Mouse (Mus musculus): ENCODE data around the gene Grasp. TPM values are rescaled to one million over a fixed set of nuclear protein-coding genes. Genes with fewer than 3 reads are reported as not detected.

The Grasp gene
- polyA plus RNA-seq, 1 experiment from 2014 or later: 0.95 TPM

DNA sequence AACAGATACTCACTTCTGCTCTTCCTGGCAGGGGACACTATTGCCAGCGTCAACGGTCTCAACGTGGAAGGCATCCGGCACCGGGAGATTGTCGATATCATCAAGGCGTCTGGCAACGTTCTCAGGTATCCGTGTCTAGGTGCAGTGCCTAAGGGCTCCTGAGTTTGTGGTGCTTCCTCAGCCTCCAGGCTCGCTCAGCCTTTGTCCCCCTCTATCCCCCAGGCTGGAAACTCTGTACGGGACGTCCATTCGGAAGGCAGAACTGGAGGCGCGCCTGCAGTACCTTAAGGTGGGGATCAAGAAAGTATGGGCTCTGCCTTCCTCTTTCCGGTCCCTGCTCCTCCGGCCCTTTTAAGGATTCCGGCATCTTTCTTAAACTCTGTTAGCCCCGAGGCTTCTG, 6.5 kb downstream of the Grasp start:
- ATAC-seq: no peak
- Histone ChIP-seq H3K4me2 (ENCODE audit: low read length) (no peak overlapping the region), H3K27ac (ENCODE audit: low read length) (no peak overlapping the region), H3K9me3 (replicated peaks; ENCODE audit: control insufficient read depth, low read length, poor library complexity, severe bottlenecking) (no peaks in the 10 kb centered on the region), H3K4me3 (ENCODE audit: low read depth, low read length) (no peak overlapping the region), H3K9ac (ENCODE audit: low read depth, low read length) (no peak overlapping the region), H3K4me1 (ENCODE audit: control insufficient read depth, insufficient read depth, low read length) (no peaks in the 10 kb centered on the region), H3K27me3 (ENCODE audit: control insufficient read depth, insufficient read depth, low read depth, low read length) (no peaks in the 10 kb centered on the region), H3K36me3 (ENCODE audit: control insufficient read depth, insufficient read depth, low read length) (no peaks in the 10 kb centered on the region; the same call in 1 of the 2 replicates)
- 96% methylated on average over 19 of the region's 19 CpGs for WGBS

DNA sequence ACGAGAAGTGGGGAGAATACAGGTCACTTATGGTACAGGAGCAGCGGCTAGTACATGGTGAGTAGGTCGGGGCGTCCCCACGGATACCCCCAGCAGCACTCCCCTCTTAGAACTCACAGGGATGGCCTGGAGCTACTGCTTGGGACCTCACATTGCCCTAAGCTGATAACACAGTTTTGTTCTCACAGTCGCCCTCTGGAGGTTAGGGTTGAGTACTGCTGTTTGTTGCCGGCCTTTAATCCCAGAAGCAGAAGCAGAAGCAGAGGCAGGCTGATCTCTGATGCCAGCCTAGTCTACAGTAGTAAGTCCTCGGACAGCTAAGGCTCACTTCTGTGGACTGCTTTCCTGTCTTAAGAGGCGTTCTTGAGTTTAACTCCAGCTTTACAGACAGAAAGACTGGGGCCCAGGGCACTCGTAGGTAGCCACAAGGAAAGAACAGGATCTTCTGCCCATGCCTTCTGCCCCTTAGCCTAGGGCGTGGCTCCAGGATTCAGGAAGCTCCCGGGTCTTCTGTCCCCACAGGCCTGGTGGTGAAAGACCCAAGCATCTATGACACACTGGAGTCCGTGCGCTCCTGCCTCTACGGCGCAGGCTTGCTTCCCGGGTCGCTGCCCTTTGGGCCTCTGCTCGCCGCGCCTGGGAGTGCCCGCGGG, 7.1 kb downstream of the Grasp start:
- ATAC-seq: no peak
- H3K4me1 ChIP-seq (ENCODE audit: control insufficient read depth, insufficient read depth, low read length): no peaks in the 10 kb centered on the region
- H3K27me3 ChIP-seq (ENCODE audit: control insufficient read depth, insufficient read depth, low read depth, low read length): no peaks in the 10 kb centered on the region
- 81% methylated on average over 23 of the region's 23 CpGs for WGBS
- H3K36me3 ChIP-seq (ENCODE audit: control insufficient read depth, insufficient read depth, low read length): no peaks in the 10 kb centered on the region; the same call in 1 of the 2 replicates
- peak overlapping the region; percentile 21 for H3K4me3 ChIP-seq (ENCODE audit: low read depth, low read length)
- no peak overlapping the region for H3K27ac ChIP-seq (ENCODE audit: low read length)
- H3K4me2 ChIP-seq (ENCODE audit: low read length): peak overlapping the region; percentile 47
- no peaks in the 10 kb centered on the region for H3K9me3 ChIP-seq (replicated peaks; ENCODE audit: control insufficient read depth, low read length, poor library complexity, severe bottlenecking)
- peak overlapping the region; percentile 46; the same call in 1 of the 2 replicates for H3K9ac ChIP-seq (ENCODE audit: low read depth, low read length)

DNA sequence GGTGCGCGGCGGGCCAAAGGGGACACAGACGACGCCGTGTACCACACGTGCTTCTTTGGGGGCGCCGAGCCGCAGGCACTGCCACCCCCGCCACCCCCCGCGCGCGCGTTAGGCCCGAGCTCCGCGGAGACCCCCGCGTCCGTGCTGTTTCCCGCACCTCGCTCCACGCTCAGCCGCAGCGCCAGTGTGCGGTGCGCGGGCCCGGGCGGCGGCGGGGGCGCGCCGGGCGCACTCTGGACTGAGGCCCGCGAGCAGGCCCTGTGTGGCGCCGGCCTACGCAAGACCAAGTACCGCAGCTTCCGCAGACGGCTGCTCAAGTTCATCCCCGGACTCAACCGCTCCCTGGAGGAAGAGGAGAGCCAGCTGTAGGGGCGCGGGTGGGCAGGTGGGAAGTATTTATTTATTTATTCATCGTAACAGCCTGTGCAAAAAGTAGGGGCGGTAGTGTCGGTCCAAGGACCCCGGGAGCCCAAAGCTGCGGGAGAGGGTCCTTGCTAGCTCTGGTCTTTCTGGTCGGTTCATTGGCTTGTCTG, 7.7 kb downstream of the Grasp start:
- peak overlapping the region; percentile 46; the same call in 1 of the 2 replicates for H3K9ac ChIP-seq (ENCODE audit: low read depth, low read length)

DNA sequence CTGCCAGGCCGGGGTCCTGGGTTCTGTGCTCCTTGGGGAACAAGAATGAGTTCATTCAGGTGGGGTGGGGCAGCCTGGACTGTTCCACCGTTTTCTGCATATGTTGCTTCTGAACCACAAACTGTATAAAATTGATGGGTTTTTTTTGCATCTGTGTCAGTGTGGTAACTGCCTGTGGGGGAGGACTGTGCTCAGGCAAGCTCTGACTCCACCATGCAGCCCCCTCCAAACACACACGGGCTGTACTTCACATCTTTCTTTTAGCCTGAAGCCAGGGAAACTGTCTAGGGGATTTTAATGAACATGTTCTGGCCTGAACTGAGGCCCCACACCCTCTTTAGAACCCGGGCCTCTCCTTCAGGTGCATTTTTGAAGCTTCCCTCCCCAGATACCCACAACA, 8.6 kb downstream of the Grasp start:
- Histone ChIP-seq H3K27ac (ENCODE audit: low read length) (no peak overlapping the region), H3K4me3 (ENCODE audit: low read depth, low read length) (no peak overlapping the region), H3K36me3 (ENCODE audit: control insufficient read depth, insufficient read depth, low read length) (no peaks in the 10 kb centered on the region; the same call in 1 of the 2 replicates), H3K4me1 (ENCODE audit: control insufficient read depth, insufficient read depth, low read length) (no peaks in the 10 kb centered on the region), H3K27me3 (ENCODE audit: control insufficient read depth, insufficient read depth, low read depth, low read length) (no peaks in the 10 kb centered on the region), H3K9me3 (replicated peaks; ENCODE audit: control insufficient read depth, low read length, poor library complexity, severe bottlenecking) (no peaks in the 10 kb centered on the region), H3K4me2 (ENCODE audit: low read length) (no peak overlapping the region), H3K9ac (ENCODE audit: low read depth, low read length) (no peak overlapping the region)
- WGBS: 70% methylated on average over 4 of the region's 4 CpGs
- ATAC-seq: no peak

More for the DNA sequence above, 7.7 kb downstream of the Grasp start:
- Histone ChIP-seq H3K4me3 (ENCODE audit: low read depth, low read length) (peak overlapping the region; percentile 21), H3K9me3 (replicated peaks; ENCODE audit: control insufficient read depth, low read length, poor library complexity, severe bottlenecking) (no peaks in the 10 kb centered on the region), H3K4me1 (ENCODE audit: control insufficient read depth, insufficient read depth, low read length) (no peaks in the 10 kb centered on the region), H3K27me3 (ENCODE audit: control insufficient read depth, insufficient read depth, low read depth, low read length) (no peaks in the 10 kb centered on the region), H3K36me3 (ENCODE audit: control insufficient read depth, insufficient read depth, low read length) (no peaks in the 10 kb centered on the region; the same call in 1 of the 2 replicates), H3K4me2 (ENCODE audit: low read length) (peak overlapping the region; percentile 47), H3K27ac (ENCODE audit: low read length) (no peak overlapping the region)
- ATAC-seq: no peak
- 49% methylated on average over 54 of the region's 56 CpGs for WGBS

DNA sequence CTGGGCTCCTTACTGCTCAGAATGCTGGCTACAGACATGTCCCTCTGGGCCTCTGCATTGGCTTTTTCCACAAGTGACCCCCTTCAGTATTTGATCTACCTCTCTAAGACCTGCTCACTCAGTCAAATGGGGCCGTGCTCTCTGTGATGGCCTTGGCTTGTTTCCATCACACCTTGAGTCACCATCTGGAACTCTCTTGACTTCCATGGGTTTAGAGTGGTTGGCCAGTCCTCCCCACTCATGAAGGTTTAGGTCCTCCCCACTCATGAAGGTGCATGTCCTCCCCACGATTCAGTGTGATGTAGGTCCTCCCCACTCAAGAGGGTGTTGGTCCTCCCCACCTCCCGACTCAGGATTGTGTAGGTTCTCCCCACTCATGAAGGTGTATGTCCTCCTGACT, 9.2 kb downstream of the Grasp start:
- Histone ChIP-seq H3K9me3 (replicated peaks; ENCODE audit: control insufficient read depth, low read length, poor library complexity, severe bottlenecking) (no peaks in the 10 kb centered on the region), H3K4me1 (ENCODE audit: control insufficient read depth, insufficient read depth, low read length) (no peaks in the 10 kb centered on the region), H3K36me3 (ENCODE audit: control insufficient read depth, insufficient read depth, low read length) (no peaks in the 10 kb centered on the region; the same call in 1 of the 2 replicates), H3K27me3 (ENCODE audit: control insufficient read depth, insufficient read depth, low read depth, low read length) (no peaks in the 10 kb centered on the region), H3K4me3 (ENCODE audit: low read depth, low read length) (no peak overlapping the region), H3K27ac (ENCODE audit: low read length) (no peak overlapping the region), H3K4me2 (ENCODE audit: low read length) (no peak overlapping the region), H3K9ac (ENCODE audit: low read depth, low read length) (no peak overlapping the region)
- ATAC-seq: no peak
- WGBS: 86% methylated on average over 3 of the region's 3 CpGs

DNA sequence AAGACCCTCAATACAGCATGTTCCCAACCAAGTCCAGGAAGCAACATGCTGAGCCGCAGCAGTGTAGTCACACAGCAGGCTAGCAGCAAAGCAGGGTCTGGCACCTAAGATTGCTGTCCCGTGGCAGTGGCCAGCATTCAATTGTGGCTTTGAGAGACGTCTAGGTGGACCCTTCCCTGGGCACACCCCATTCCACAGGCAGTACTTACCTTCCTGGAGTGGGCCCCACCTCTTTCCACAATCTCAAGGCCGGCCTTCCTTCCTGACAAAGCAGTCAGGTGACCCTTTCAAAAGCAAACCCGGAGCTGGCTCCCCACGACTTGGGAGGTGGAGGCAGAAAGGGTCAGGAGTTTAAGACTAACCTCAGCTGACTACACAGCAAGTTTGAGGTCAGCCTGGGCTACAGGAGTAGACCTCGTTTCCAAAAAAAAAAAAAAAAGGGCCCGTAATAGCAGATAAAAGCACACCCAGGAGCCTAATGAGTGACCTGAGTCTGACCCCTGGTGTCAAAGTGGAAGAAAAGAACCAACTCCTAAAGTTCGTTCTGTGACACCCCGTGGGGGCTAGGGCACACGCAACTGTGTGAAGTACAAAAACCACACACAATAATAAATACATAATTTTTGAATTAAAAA, 9.8 kb downstream of the Grasp start:
- Histone ChIP-seq H3K4me3 (ENCODE audit: low read depth, low read length) (no peak overlapping the region), H3K27ac (ENCODE audit: low read length) (no peak overlapping the region), H3K4me2 (ENCODE audit: low read length) (no peak overlapping the region), H3K27me3 (ENCODE audit: control insufficient read depth, insufficient read depth, low read depth, low read length) (no peaks in the 10 kb centered on the region), H3K4me1 (ENCODE audit: control insufficient read depth, insufficient read depth, low read length) (no peaks in the 10 kb centered on the region), H3K9me3 (replicated peaks; ENCODE audit: control insufficient read depth, low read length, poor library complexity, severe bottlenecking) (no peaks in the 10 kb centered on the region), H3K9ac (ENCODE audit: low read depth, low read length) (no peak overlapping the region), H3K36me3 (ENCODE audit: control insufficient read depth, insufficient read depth, low read length) (no peaks in the 10 kb centered on the region; the same call in 1 of the 2 replicates)
- 29% methylated on average over 11 of the region's 11 CpGs for WGBS
- no peak for ATAC-seq

DNA sequence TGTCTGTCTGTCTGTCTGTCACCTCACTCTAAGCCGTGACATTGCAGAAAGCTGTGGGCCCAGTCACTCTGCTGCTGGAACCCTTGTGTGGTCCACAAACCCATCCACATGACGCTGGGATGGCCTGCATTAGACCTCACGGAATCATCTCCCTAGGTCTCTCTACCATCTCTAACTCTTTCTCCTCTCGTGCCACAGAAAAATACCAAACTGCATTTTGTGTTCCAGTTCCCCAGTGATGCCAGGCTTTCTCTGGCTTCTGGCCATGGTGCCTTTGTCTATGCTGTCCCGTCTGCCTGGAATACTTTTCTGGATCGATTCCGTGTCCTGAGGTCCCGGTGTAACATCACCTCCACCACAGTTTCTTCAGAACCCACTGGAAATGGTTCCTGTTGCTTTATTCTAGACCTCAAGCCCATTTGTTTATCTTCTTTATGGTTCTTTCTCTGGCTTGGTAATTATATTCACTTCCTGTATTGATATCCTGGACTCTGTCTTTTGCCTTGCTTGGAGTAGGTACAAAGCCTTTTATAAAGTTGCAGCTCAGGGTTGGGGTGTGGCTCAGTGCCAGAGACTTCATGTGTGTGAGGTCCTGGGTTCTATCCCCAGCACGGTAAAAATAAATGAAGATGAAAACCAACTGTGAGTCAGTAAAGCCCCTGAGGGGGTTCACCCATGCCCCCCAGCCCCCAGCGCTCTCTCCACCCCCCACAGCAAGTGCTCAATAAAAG, 10.8 kb downstream of the Grasp start:
- H3K4me2 ChIP-seq (ENCODE audit: low read length): no peak overlapping the region
- H3K9ac ChIP-seq (ENCODE audit: low read depth, low read length): no peak overlapping the region
- no peaks in the 10 kb centered on the region for H3K9me3 ChIP-seq (replicated peaks; ENCODE audit: control insufficient read depth, low read length, poor library complexity, severe bottlenecking)
- ATAC-seq: no peak
- no peak overlapping the region for H3K27ac ChIP-seq (ENCODE audit: low read length)
- H3K4me3 ChIP-seq (ENCODE audit: low read depth, low read length): no peak overlapping the region
- no peaks in the 10 kb centered on the region for H3K27me3 ChIP-seq (ENCODE audit: control insufficient read depth, insufficient read depth, low read depth, low read length)
- H3K4me1 ChIP-seq (ENCODE audit: control insufficient read depth, insufficient read depth, low read length): 0 out of 2 replicates have a peak, but pooled peaks cover 3% of the 10 kb centered on the region
- WGBS: 69% methylated on average over 10 of the region's 10 CpGs
- no peaks in the 10 kb centered on the region; the same call in 1 of the 2 replicates for H3K36me3 ChIP-seq (ENCODE audit: control insufficient read depth, insufficient read depth, low read length)

DNA sequence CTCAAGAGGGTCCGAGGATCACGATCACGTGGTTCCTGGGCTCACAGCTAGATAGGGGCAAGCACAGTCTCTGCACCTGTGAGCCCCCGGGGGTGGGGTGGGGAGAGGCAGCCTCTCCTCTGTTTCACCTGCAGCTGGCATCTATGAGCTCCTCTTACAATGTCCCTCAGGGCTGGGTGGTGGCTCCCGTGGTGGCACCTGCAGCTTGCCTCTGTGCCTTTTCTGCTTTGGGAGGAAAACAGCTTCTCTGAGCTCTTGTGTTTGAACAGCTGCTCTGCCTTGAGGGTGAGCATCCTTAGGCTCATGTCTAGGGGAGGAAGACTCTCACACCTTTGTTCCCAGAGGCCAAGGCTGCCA, 11.3 kb downstream of the Grasp start:
- Histone ChIP-seq H3K9ac (ENCODE audit: low read depth, low read length) (no peak overlapping the region), H3K27ac (ENCODE audit: low read length) (no peak overlapping the region), H3K9me3 (replicated peaks; ENCODE audit: control insufficient read depth, low read length, poor library complexity, severe bottlenecking) (no peaks in the 10 kb centered on the region), H3K4me1 (ENCODE audit: control insufficient read depth, insufficient read depth, low read length) (0 out of 2 replicates have a peak, but pooled peaks cover 3% of the 10 kb centered on the region), H3K4me3 (ENCODE audit: low read depth, low read length) (no peak overlapping the region), H3K36me3 (ENCODE audit: control insufficient read depth, insufficient read depth, low read length) (no peaks in the 10 kb centered on the region; the same call in 1 of the 2 replicates), H3K4me2 (ENCODE audit: low read length) (no peak overlapping the region), H3K27me3 (ENCODE audit: control insufficient read depth, insufficient read depth, low read depth, low read length) (no peaks in the 10 kb centered on the region)
- 32% methylated on average over 5 of the region's 5 CpGs for WGBS
- ATAC-seq: no peak
